Mouse (Mus musculus) E14TG2a.4 (cell line): ENCODE measurements around the gene Armh2.

Source experiments
- H3K27me3 ChIP-seq: 2 replicates; pipeline ENCODE4 v1.6.1; 2014; ENCODE audit warnings: low read length, control low read depth; ENCODE audit not compliant: insufficient read depth
- H3K36me3 ChIP-seq: 2 replicates; pipeline ENCODE4 v1.6.1; 2014; ENCODE audit warnings: low read length, control low read depth; ENCODE audit not compliant: insufficient read depth
- H3K4me1 ChIP-seq: replicated peaks from 2 replicates; pipeline ENCODE4 v1.6.1; 2014; ENCODE audit warnings: low read depth, low read length, control low read depth
- H3K4me3 ChIP-seq: replicated peaks from 2 replicates; pipeline ENCODE4 v1.5.1; 2014; ENCODE audit warnings: mild to moderate bottlenecking, low read length
- H3K9me3 ChIP-seq: 2 replicates; pipeline ENCODE4 v1.6.1; 2014; ENCODE audit warnings: low read length, control low read depth
- CTCF ChIP-seq: conservative IDR thresholded peaks from 2 replicates; pipeline ENCODE4 v1.5.1; 2014; ENCODE audit warnings: low read length
- NANOG ChIP-seq: IDR thresholded peaks from 2 replicates; pipeline ENCODE4 v1.6.1; 2014; ENCODE audit warnings: borderline replicate concordance, low read length, mixed read lengths
- POU5F1 ChIP-seq: IDR thresholded peaks from 2 replicates; pipeline ENCODE4 v1.6.1; 2014; ENCODE audit warnings: low read length, borderline replicate concordance

Gene Armh2

GRCm38 (mm10) chr13:24781916-24782315 lies 40.9 kb downstream of the Armh2 start:
- TF ChIP-seq CTCF (no peak), NANOG (no peak), POU5F1 (no peak)
- Histone ChIP-seq H3K27me3 (no peaks in the 10 kb centered on the region), H3K4me3 (no peak overlapping the region), H3K4me1 (peaks cover 17% of the 10 kb centered on the region), H3K9me3 (peaks cover 15% of the 10 kb centered on the region), H3K36me3 (no peaks in the 10 kb centered on the region)

DNA sequence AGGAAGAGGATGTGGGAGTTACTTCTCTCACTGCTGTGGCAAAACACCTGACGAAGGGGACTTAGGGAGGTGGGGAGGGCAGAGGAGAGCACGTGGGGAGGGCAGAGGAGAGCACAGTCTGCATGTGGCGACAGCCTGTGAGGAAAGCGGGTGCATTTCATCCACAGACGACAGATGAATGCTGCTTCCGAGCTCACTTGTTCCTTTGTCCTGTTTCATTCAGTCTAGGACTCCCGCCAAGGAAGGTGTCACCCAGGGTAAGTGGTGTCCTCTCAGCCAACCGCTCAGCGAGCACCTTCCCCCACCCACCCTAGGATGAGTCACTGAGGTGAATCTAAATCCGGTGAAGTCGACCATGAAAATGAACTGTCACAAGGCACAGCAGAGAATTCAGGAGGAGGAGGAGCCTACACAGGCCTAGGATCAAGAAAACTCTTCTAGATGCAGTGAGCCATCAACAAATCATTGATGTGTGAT lies 45.0 kb downstream of the Armh2 start:
- Histone ChIP-seq H3K4me1 (peaks cover 17% of the 10 kb centered on the region), H3K27me3 (no peaks in the 10 kb centered on the region), H3K4me3 (no peak overlapping the region), H3K36me3 (no peaks in the 10 kb centered on the region), H3K9me3 (peaks cover 15% of the 10 kb centered on the region)
- no peak for TF ChIP-seq NANOG

DNA sequence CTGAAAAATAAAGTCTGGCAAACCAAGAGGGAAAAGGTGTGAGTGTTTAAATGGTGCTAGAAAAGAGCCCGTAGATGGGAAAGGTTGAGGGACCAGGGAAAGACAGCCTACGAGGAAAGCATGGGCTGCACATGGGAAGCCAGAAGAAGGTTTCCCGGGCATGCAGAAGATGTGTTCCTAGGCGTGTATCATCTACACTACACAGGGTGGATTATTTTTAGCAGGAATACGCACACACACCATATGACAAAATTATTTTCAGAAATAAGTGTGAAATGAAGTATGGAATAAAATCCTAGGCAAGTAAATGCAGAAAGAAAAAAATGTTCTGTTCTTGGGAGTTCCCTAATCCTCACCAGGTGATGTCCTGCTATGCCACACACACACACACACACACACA lies 46.4 kb downstream of the Armh2 start:
- no peaks in the 10 kb centered on the region for H3K36me3 ChIP-seq
- H3K27me3 ChIP-seq: no peaks in the 10 kb centered on the region
- H3K9me3 ChIP-seq: peaks cover 7% of the 10 kb centered on the region
- H3K4me3 ChIP-seq: no peak overlapping the region
- H3K4me1 ChIP-seq: peaks cover 22% of the 10 kb centered on the region
- TF ChIP-seq NANOG (no peak), CTCF (no peak), POU5F1 (no peak)

DNA sequence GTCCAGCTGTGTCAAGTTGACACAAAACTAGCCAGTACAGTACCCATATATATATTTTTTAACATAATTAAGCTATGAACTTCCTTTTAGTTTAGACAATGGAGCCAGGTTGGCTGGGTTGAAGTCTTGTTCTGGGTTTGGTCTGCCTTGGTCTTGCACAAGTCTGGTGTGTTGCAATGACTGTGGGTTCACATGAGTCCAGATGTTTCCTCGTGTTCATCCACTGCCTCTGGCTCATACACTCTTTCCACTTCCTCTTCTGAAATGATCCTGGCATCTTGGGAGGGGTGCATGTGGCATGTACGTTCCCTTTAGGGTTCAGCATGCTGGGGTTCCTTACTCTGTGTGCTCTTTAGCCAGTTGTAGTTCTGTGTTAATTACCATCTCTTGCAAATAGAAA lies 50.3 kb downstream of the Armh2 start:
- H3K9me3 ChIP-seq: no peaks in the 10 kb centered on the region; the same call in 1 of the 2 replicates
- H3K4me3 ChIP-seq: no peak overlapping the region
- peaks cover 17% of the 10 kb centered on the region for H3K4me1 ChIP-seq
- H3K36me3 ChIP-seq: no peaks in the 10 kb centered on the region
- no peaks in the 10 kb centered on the region for H3K27me3 ChIP-seq
- no peak for TF ChIP-seq CTCF
- no peak for TF ChIP-seq NANOG
- no peak for TF ChIP-seq POU5F1

- H3K36me3 ChIP-seq: no peaks in the 10 kb centered on the region
- no peak overlapping the region for H3K4me3 ChIP-seq
- no peak for TF ChIP-seq CTCF
- TF ChIP-seq NANOG: no peak
- no peak for TF ChIP-seq POU5F1
- peaks cover 12% of the 10 kb centered on the region for H3K4me1 ChIP-seq
- H3K9me3 ChIP-seq: no peaks in the 10 kb centered on the region; the same call in 1 of the 2 replicates
- no peaks in the 10 kb centered on the region for H3K27me3 ChIP-seq
Measured at GRCm38 (mm10) chr13:24792411-24793045, 51.5 kb downstream of the Armh2 start.
